Mouse (Mus musculus): ENCODE measurements at regions not wholly inside any gene's neighbourhood (a gene's known extent, or its start where the extent isn't known, plus 50 kb on each side); places are given as distances from the start of the nearest gene placed in this dataset.
"Not testable (repeated sequence)": the region's sequence is repeated elsewhere in the genome, so short reads cannot be mapped to it uniquely, and the experiment has no call there.

DNA sequence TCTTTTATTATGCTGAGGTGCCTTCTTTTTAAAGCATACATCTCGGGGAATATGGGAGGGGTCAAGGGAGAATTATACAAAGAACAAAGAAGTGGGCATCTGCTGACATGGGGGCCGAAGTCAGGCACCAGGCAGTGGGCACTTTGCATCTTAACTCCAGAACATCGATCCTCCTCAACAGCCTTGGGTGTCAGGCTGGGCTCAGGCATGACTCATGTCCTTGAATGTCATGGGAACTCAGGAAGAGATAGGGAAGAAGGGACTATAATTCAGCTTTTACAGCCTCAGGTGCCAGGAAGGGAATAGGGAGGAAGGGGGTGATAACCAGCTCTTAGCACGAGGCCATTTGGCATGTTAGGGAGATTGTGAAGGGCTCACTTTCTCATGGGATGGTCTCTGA lies 85.6 kb upstream of the Ptprz1 start:
- not testable (repeated sequence) for H3K4me3 ChIP-seq (replicated peaks); H3K9ac ChIP-seq; H3K36me3 ChIP-seq; H3K4me2 ChIP-seq (replicated peaks); H3K9me3 ChIP-seq (replicated peaks); H3K27me3 ChIP-seq; ATAC-seq (ENCODE audit: insufficient number of reproducible peaks, low FRiP score, low TSS enrichment, low read depth); H3K4me1 ChIP-seq; H3K27ac ChIP-seq (replicated peaks)
- 74% methylated on average over 4 of the region's 4 CpGs for WGBS

DNA sequence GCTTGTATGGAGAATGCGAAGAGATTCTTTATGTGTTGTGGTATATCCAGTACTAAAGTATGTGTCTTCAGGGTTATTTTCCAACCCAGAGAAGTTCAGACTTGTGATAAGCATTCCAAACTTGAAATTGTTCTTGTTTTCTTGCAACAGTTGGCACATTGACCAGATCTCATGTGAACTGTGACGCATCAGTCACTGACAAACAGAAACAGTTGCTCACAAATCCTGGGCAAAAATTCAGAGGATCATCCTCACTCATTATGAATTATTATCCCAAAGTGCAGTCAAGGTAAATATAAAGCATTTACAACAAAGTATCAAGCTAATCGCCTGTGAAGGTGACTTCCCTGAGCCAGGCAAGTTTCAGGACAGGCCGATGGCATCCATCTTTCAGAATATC lies 83.5 kb upstream of the Ptprz1 start:
- Histone ChIP-seq H3K36me3 (no peaks in the 10 kb centered on the region), H3K9me3 (replicated peaks) (no peaks in the 10 kb centered on the region), H3K4me2 (replicated peaks) (no peak overlapping the region), H3K4me3 (replicated peaks) (no peak overlapping the region), H3K4me1 (peaks cover 6% of the 10 kb centered on the region; the same call in 1 of the 2 replicates), H3K27ac (replicated peaks) (no peak overlapping the region), H3K9ac (no peak overlapping the region), H3K27me3 (no peaks in the 10 kb centered on the region)
- 73% methylated on average over 4 of the region's 4 CpGs for WGBS
- no peak for ATAC-seq (ENCODE audit: insufficient number of reproducible peaks, low FRiP score, low TSS enrichment, low read depth)

DNA sequence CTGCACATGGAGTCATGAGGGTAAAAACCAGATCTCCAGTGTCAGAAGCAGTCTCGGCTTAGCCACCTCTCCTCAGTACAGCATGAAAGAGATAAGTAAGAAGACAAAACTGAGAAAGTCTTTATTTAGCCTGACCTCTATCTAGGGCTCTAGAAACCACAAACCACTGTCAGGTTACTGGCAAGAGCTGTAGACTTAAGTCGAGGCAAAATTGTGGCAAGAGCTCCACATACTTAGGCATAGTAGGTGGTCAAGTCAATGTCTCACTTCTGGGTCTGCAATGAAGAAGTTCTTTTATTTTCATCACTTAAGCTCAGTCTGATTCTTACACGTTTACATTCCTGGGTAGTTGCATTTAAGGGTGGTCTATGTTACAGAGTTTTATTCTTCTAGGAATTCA lies 82.7 kb upstream of the Ptprz1 start:
- Histone ChIP-seq H3K27me3 (no peaks in the 10 kb centered on the region), H3K4me3 (replicated peaks) (no peak overlapping the region), H3K27ac (replicated peaks) (no peak overlapping the region), H3K4me2 (replicated peaks) (no peak overlapping the region), H3K9me3 (replicated peaks) (no peaks in the 10 kb centered on the region), H3K9ac (no peak overlapping the region), H3K36me3 (no peaks in the 10 kb centered on the region), H3K4me1 (peaks cover 6% of the 10 kb centered on the region; the same call in 1 of the 2 replicates)
- 71% methylated on average over 3 of the region's 3 CpGs for WGBS
- ATAC-seq (ENCODE audit: insufficient number of reproducible peaks, low FRiP score, low TSS enrichment, low read depth), result no peak

DNA sequence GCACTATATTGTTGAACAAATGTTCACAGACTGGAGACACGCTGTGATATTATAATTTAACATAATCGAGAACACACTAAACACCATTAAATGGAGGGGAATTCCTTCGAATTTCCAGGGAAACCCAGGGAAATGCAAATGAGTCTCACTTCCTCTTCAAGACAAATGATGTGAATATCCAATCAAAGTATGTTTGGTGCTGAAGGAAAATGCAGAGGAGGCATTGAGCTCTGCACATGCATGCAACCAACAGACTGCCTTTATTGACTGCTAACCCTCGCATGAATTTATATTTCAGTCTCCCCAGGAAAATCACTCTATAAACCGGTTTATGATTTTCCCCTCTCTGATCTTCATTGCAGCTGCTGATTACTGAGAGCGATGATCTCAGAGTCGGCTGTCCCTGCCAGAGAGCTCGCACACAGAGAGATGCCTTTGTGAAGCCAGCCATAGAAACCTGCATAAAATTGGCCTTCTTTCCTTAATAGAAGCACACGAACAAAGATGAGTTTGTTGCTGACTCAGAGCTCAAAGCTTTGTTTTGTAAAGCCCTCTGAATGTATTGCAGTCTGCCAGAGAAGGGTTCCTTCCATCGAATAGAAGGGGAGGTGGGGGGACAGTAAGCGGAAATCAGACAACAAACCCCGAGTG lies 81.1 kb upstream of the Ptprz1 start:
- Histone ChIP-seq H3K9ac (no peak overlapping the region), H3K4me2 (replicated peaks) (peak overlapping the region; percentile 21; the same call in 1 of the 2 replicates), H3K9me3 (replicated peaks) (no peaks in the 10 kb centered on the region), H3K27ac (replicated peaks) (peak overlapping the region; percentile 28; the same call in 1 of the 2 replicates), H3K4me3 (replicated peaks) (no peak overlapping the region), H3K36me3 (no peaks in the 10 kb centered on the region), H3K27me3 (no peaks in the 10 kb centered on the region), H3K4me1 (peaks cover 6% of the 10 kb centered on the region; the same call in 1 of the 2 replicates)
- no peak for ATAC-seq (ENCODE audit: insufficient number of reproducible peaks, low FRiP score, low TSS enrichment, low read depth)
- 28% methylated on average over 12 of the region's 12 CpGs for WGBS

DNA sequence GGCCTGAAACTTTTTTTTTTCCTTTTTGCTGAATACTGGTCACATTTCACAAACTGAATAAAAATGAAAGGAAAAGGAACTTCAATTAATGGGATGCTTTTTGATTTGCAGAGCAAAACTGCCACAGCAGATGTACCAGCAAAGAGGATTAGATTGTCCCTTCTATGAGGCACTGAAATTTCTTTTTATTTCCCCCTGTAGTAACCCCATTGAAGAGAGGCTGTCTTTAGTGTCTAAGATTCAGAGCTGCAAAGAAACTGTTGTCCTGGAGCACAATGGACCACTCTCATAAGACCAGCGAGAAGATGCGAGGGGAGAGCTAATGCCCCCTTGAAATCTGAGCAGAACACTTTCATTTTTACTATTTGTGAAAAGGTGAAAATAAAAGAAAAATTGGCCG lies 80.5 kb upstream of the Ptprz1 start:
- H3K36me3 ChIP-seq, result no peaks in the 10 kb centered on the region
- 0 out of 2 replicates have a peak overlapping the region, but pooled peaks have one; percentile 21 for H3K4me2 ChIP-seq (replicated peaks)

DNA sequence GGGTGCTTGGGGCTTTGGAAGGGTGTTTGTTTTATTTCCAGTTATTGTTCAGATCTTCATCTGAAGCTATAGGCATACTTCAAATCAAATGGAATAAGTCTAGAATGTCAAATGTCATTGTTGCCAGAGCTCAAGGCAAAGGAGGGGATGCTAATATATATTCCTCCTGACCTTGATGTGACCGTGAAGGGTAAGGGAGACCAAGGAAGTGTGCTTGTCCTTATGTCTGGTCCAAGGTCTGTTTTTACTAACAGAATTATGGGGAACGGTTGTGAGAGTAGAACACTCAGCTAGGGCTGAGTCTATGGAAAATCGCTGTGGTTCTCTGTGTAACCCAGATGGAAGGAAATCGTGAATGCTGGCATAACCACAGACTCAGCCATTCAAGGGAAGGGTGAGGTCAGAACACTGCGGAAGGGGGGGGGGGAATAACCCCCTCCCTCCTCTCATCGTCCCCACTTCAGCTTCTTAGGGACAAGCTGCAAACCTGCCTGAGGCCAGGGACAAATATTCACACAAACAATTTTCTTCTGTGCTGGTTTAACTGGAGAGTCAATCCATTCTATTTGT lies 79.9 kb upstream of the Ptprz1 start:
- no peak overlapping the region for H3K9ac ChIP-seq
- H3K27me3 ChIP-seq, result no peaks in the 10 kb centered on the region
- peak; percentile 67; the same call in 1 of the 2 replicates for ATAC-seq (ENCODE audit: insufficient number of reproducible peaks, low FRiP score, low TSS enrichment, low read depth)
- H3K36me3 ChIP-seq, result no peaks in the 10 kb centered on the region
- H3K9me3 ChIP-seq (replicated peaks), result no peaks in the 10 kb centered on the region
- H3K4me1 ChIP-seq, result peaks cover 6% of the 10 kb centered on the region; the same call in 1 of the 2 replicates
- WGBS, result 36% methylated on average over 6 of the region's 6 CpGs
- H3K4me3 ChIP-seq (replicated peaks), result no peak overlapping the region
- no peak overlapping the region for H3K4me2 ChIP-seq (replicated peaks)
- H3K27ac ChIP-seq (replicated peaks), result no peak overlapping the region

More for the DNA sequence above, 80.5 kb upstream of the Ptprz1 start:
- Histone ChIP-seq H3K4me1 (peaks cover 6% of the 10 kb centered on the region; the same call in 1 of the 2 replicates), H3K4me3 (replicated peaks) (no peak overlapping the region), H3K27me3 (no peaks in the 10 kb centered on the region), H3K9me3 (replicated peaks) (no peaks in the 10 kb centered on the region), H3K9ac (no peak overlapping the region), H3K27ac (replicated peaks) (peak overlapping the region; percentile 28)
- no peak for ATAC-seq (ENCODE audit: insufficient number of reproducible peaks, low FRiP score, low TSS enrichment, low read depth)
- WGBS, result 50% methylated on average over 3 of the region's 3 CpGs

DNA sequence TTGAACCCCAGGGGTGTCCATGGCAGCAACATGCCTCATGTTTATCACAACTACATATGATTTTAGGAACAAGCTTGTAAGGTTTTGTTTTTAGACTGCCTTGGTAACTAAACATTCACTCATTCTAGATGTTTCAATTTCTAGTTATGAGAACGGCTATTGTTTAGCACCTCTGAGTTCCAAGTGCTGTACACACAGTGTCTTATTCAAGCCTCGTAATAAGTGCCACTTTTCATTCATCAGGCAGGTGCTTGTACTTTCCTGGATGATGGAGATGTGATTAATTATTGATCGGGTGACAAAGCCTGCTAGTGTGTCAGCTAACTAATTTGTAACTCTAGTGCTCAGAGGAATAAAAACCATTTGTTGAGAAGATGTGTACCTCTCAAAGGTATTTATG lies 73.4 kb upstream of the Ptprz1 start:
- 70% methylated on average over 3 of the region's 3 CpGs for WGBS
- Histone ChIP-seq H3K4me1 (no peaks in the 10 kb centered on the region), H3K4me3 (replicated peaks) (no peak overlapping the region), H3K9me3 (replicated peaks) (no peaks in the 10 kb centered on the region), H3K4me2 (replicated peaks) (no peak overlapping the region), H3K27me3 (no peaks in the 10 kb centered on the region), H3K27ac (replicated peaks) (no peak overlapping the region), H3K9ac (no peak overlapping the region), H3K36me3 (no peaks in the 10 kb centered on the region)
- no peak for ATAC-seq (ENCODE audit: insufficient number of reproducible peaks, low FRiP score, low TSS enrichment, low read depth)

DNA sequence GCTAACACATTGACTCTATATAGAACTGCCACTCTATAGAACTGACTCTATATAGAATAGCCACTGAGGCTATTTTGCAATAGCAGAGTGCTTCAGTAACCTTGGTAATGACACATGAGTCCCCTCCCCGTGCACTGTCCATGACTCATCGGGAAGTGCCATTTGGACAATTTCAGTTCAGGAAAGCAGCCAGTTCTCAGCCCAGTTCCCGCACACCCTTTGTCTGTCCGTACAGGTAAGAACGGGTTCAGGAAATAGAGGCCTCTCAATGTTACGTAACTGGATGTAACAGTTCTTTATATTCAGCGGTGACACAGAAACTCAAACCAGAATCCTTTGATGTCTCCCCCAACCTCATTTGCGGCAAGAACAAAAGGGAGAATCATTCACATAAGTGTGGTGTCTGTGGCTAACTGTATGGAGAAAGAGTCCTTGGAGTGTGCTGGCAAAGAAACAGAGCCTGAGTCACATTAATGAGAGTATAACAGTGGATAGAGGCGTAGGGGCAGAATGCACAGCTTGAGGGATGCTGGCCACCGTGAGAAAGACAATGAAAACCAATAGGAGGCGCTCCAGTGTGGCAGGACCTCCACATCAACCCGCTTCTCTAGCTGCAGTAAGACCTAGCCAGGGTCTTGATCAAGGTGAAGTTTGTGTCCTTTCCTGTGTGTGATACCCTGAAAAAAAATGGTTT lies 72.8 kb upstream of the Ptprz1 start:
- no peaks in the 10 kb centered on the region for H3K9me3 ChIP-seq (replicated peaks)
- H3K36me3 ChIP-seq, result no peaks in the 10 kb centered on the region
- no peak overlapping the region for H3K9ac ChIP-seq
- H3K4me3 ChIP-seq (replicated peaks), result no peak overlapping the region
- no peaks in the 10 kb centered on the region for H3K27me3 ChIP-seq
- no peak overlapping the region for H3K27ac ChIP-seq (replicated peaks)
- H3K4me2 ChIP-seq (replicated peaks), result no peak overlapping the region
- ATAC-seq (ENCODE audit: insufficient number of reproducible peaks, low FRiP score, low TSS enrichment, low read depth), result 0 out of 2 replicates have a peak, but pooled peaks have one; percentile 60
- H3K4me1 ChIP-seq, result no peaks in the 10 kb centered on the region
- WGBS, result 53% methylated on average over 12 of the region's 12 CpGs

DNA sequence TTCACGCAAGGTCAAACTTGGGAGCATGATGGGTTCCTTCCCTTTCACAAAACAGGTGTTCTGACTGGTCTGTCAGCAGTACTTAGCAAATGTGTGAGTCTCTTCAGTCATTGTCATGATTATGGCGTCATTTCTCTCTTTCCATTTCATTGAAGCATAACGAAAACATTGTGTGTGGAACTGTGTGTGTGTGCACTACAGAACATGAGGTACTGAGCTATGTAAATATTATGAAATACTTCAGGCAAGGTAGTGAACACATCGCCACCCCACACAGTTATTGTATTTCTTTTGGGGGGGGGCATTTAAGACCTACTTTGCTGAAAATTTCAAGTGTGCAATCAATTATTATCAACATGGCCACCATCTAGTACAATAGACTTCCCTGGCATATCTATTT lies 71.4 kb upstream of the Ptprz1 start:
- no peak overlapping the region for H3K4me2 ChIP-seq (replicated peaks)
- H3K4me3 ChIP-seq (replicated peaks), result no peak overlapping the region
- H3K9ac ChIP-seq, result no peak overlapping the region
- H3K9me3 ChIP-seq (replicated peaks), result no peaks in the 10 kb centered on the region
- ATAC-seq (ENCODE audit: insufficient number of reproducible peaks, low FRiP score, low TSS enrichment, low read depth), result no peak
- no peak overlapping the region for H3K27ac ChIP-seq (replicated peaks)
- H3K27me3 ChIP-seq, result no peaks in the 10 kb centered on the region
- 74% methylated on average over 4 of the region's 4 CpGs for whole genome bisulfite sequencing
- H3K4me1 ChIP-seq, result no peaks in the 10 kb centered on the region
- H3K36me3 ChIP-seq, result no peaks in the 10 kb centered on the region

DNA sequence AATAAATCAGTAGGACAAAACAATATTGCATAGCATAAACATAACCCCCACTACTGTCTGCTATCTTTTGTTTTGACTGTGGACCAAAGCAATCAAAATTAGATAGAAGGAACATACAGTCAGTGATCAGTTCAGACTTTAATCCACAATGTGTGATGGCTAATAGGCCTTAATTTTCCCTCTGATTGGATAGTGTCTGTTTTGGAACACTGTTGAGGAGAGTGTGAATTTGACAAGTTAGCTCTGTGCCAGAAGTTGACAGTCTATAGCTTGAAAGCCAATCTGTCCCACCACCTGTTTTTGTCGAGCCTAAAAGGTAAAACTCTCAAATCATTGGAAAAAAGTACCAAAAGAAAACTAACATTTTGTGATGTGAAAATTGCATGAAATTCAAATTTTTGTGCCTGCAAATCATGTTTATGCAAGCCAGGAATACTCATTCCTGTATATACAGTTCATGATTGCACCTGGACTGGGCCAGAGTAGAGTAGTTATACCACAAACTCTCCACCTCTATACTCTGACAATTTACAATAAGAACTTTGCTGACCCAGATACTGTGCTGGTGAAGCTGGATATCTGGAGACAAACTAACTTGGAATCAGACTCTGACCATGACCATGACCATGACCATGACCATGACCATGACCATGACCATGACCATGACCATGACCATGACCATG lies 50.1 kb upstream of the Ptprz1 start:
- WGBS, result 69% methylated on average over 1 of the region's 1 CpGs

More for the DNA sequence above, 50.1 kb upstream of the Ptprz1 start:
- Histone ChIP-seq H3K9ac (no peak overlapping the region), H3K4me1 (no peaks in the 10 kb centered on the region), H3K4me3 (replicated peaks) (no peak overlapping the region), H3K9me3 (replicated peaks) (no peaks in the 10 kb centered on the region), H3K27me3 (no peaks in the 10 kb centered on the region), H3K27ac (replicated peaks) (no peak overlapping the region), H3K36me3 (no peaks in the 10 kb centered on the region), H3K4me2 (replicated peaks) (no peak overlapping the region)
- ATAC-seq (ENCODE audit: insufficient number of reproducible peaks, low FRiP score, low TSS enrichment, low read depth), result no peak

Measured in embryonic facial prominence, embryonic 15.5 days (tissue).